Mouse (Mus musculus) adrenal gland, postnatal 36 days (tissue): ENCODE data around the gene Cables2. TPM values are rescaled to one million over a fixed set of nuclear protein-coding genes. Genes with fewer than 3 reads are reported as not detected.

Source experiments
- DNase-seq, 2 experiments: peaks; one replicate each; pipeline ENCODE4 v3.0.0; 2021; ENCODE audit warnings: mixed read lengths in 1 of 2
- total RNA-seq, 2 experiments: library from RNA; stranded (reverse); gene quantifications; 2 replicates each; pipeline ENCODE4 v1.2.3; 2021

The Cables2 gene
- total RNA-seq, 2 experiments from 2014 or later = 14.0 to 14.2 TPM

GRCm38 (mm10) chr2:180227262-180228059 lies 45.8 kb downstream of the Cables2 start:
- DNase-seq = peak; percentile 60 to 79

GRCm38 (mm10) chr2:180225762-180226378 lies 47.4 kb downstream of the Cables2 start, which contains the start of gene Lama5:
Gene Lama5 (minus strand): TSS chr2:180225859.
- DNase-seq = peak; percentile 87 to 91

- peak; percentile 57 to 70 for DNase-seq
Measured at GRCm38 (mm10) chr2:180225044-180225761, 48.1 kb downstream of the Cables2 start.

- no peak for DNase-seq
Measured at GRCm38 (mm10) chr2:180224647-180225043, 48.7 kb downstream of the Cables2 start.

- DNase-seq = no peak
Measured at GRCm38 (mm10) chr2:180222250-180222649, 51.0 kb downstream of the Cables2 start.

GRCm38 (mm10) chr2:180221051-180221450 lies 52.2 kb downstream of the Cables2 start:
- no peak for DNase-seq

- DNase-seq = no peak
Measured at GRCm38 (mm10) chr2:180220165-180220564, 53.1 kb downstream of the Cables2 start.

- DNase-seq = no peak
Measured at GRCm38 (mm10) chr2:180219145-180219943, 54.0 kb downstream of the Cables2 start.

GRCm38 (mm10) chr2:180218677-180219076 lies 54.6 kb downstream of the Cables2 start:
- DNase-seq = peak; percentile 42 to 64

GRCm38 (mm10) chr2:180218241-180218640 lies 55.1 kb downstream of the Cables2 start:
- DNase-seq = no peak

GRCm38 (mm10) chr2:180217587-180217986 lies 55.7 kb downstream of the Cables2 start:
- DNase-seq = peak; percentile 81 to 85

GRCm38 (mm10) chr2:180216921-180217320 lies 56.4 kb downstream of the Cables2 start:
- no peak for DNase-seq

- peak; percentile 87 to 88 for DNase-seq
Measured at GRCm38 (mm10) chr2:180215951-180216350, 57.3 kb downstream of the Cables2 start.

GRCm38 (mm10) chr2:180215011-180215461 lies 58.3 kb downstream of the Cables2 start:
- DNase-seq = peak; percentile 68 to 78

- DNase-seq = peak; percentile 69 to 79
Measured at GRCm38 (mm10) chr2:180214352-180214978, 58.8 kb downstream of the Cables2 start.

GRCm38 (mm10) chr2:180212255-180212654 lies 61.0 kb downstream of the Cables2 start:
- DNase-seq = no peak

- DNase-seq = no peak
Measured at GRCm38 (mm10) chr2:180208976-180209375, 64.3 kb downstream of the Cables2 start.
